Mouse (Mus musculus) lung, adult 2 months (tissue): ENCODE data around the gene Csgalnact2.

Experiments used
- CTCF ChIP-seq: fragments of 200-500 bp; IDR thresholded peaks from 2 replicates; pipeline ENCODE4 v1.5.1; 2011; ENCODE audit warnings: mild to moderate bottlenecking, low read length, control low read depth; ENCODE audit not compliant: insufficient read depth
- POLR2A ChIP-seq: fragments of 200-500 bp; IDR thresholded peaks from 2 replicates; pipeline ENCODE4 v1.6.1; 2011; ENCODE audit warnings: low read depth, mild to moderate bottlenecking, control low read depth, low read length, borderline replicate concordance; ENCODE audit errors: extremely low read depth

- TF ChIP-seq CTCF: no peak
- no peak for TF ChIP-seq POLR2A
These were observed 45.2 kb upstream of the Csgalnact2 start for GRCm38 (mm10) chr6:118184126-118184525.
